Mouse (Mus musculus): ENCODE data around the gene Olfr1454.

The Olfr1454 gene

DNA sequence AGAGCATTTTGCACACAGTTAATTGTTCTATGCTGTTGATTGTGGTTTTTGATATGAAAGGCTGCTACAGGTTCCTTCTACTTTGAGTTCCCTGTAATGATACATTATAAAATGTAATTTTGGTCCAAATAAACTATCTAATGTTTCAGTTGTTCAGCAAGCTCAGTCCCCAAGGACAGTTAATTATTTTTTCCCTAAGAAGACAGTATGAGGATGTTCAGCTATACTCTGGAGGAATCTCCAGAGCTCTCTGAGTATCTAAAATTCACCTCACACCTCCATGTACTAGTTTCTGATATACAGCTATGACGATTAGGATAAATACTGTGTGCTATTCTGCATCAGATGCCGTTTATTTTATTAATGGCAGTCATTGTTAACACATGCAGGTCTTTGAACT lies at the start of gene Olfr1454:
Gene Olfr1454, plus strand, starts transcription at position 301 of the 400 bp plus-strand sequence.
- no peak for DNase-seq (ENCODE audit: low read depth, low spot score)

DNA sequence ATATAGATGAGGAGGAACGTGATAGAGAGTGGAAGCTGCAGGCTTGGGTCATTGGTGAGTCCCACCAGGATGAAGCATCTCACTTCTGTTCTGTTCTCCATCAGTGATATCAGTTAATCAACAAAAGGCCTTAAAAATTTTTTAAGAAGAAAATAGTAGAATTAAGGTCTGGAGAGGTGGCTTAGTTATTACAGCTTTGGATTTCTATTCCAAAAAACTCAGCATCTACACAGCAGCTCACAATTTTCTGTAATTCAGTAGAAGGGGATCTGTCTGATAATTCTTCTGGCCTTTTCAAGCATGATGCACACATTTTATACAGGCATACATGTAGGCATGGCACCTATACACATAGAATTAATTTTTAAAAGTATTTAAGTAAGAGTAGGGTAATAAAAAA lies 32.2 kb upstream of the Olfr1454 start, which contains the start of gene Olfr1453:
Gene Olfr1453, minus strand, starts transcription at position 101 of the 400 bp plus-strand sequence.
- DNase-seq (ENCODE audit: low read depth, low spot score), result no peak

DNA sequence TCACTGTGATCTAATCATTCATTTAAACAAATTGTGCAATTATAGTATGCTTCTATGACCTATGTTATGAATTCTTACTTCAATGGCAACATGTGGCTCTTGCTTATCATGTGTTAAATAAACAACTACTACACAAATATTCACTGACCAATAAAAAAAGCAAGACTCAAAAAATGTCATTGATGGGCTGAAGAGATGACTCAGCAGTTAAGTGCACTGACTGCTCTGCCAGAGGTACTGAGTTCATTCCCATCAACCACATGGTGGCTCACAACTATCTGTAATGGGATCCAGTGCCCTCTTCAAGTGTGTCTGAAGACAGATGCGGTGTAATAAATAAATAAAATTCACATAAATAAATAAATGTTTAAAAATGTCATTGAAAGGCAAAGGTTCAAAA lies 33.5 kb downstream of the Olfr1454 start:
- no peak for DNase-seq (ENCODE audit: low read depth, low spot score)

- no peak for DNase-seq (ENCODE audit: low read depth, low spot score)
Measured at GRCm38 (mm10) chr19:13097791-13098190, 37.4 kb downstream of the Olfr1454 start, which contains the start of gene Olfr1457. TSS of gene Olfr1457 (minus strand) at chr19:13097891.

- no peak for DNase-seq (ENCODE audit: low read depth, low spot score)
Measured at GRCm38 (mm10) chr19:13106675-13107074, 46.3 kb downstream of the Olfr1454 start, which contains the start of gene Olfr1458. TSS of gene Olfr1458 (minus strand) at chr19:13106775.

Data from ZHBTc4 (cell line).